Mouse (Mus musculus) telencephalon, adult 2 months (tissue): ENCODE results near the gene Limk1.
A peak's percentile ranks its signal among the peaks of the same experiment; 100 is the strongest.
"Not testable (repeated sequence)": the region's sequence is repeated elsewhere in the genome, so short reads cannot be mapped to it uniquely, and the experiment has no call there.

Experiments used
- DNase-seq: peaks from one replicate; pipeline ENCODE4 v3.0.0-alpha.2; 2011; ENCODE audit warnings: low read depth, low spot score

Limk1 gene

DNA sequence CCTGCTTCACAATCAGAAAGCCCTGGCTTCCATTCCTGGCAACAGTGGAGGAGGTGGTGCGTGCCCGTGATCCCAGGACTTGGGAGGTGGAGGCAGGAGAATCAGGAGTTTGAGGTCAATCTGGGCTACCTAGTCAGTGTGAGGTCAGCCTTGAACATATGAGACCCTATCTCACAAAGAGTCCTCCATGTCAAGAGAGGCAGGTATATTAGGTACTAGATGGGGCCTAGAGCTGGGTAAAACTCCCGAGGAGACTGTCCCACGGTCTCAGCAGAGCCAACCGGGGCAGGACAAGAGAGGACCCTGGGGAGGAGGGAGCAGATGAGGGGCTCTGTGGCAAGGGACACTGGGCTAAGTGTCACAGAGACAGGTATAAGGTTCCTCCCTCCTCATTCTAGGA lies 10.9 kb downstream of the Limk1 start:
- DNase-seq = no peak

DNA sequence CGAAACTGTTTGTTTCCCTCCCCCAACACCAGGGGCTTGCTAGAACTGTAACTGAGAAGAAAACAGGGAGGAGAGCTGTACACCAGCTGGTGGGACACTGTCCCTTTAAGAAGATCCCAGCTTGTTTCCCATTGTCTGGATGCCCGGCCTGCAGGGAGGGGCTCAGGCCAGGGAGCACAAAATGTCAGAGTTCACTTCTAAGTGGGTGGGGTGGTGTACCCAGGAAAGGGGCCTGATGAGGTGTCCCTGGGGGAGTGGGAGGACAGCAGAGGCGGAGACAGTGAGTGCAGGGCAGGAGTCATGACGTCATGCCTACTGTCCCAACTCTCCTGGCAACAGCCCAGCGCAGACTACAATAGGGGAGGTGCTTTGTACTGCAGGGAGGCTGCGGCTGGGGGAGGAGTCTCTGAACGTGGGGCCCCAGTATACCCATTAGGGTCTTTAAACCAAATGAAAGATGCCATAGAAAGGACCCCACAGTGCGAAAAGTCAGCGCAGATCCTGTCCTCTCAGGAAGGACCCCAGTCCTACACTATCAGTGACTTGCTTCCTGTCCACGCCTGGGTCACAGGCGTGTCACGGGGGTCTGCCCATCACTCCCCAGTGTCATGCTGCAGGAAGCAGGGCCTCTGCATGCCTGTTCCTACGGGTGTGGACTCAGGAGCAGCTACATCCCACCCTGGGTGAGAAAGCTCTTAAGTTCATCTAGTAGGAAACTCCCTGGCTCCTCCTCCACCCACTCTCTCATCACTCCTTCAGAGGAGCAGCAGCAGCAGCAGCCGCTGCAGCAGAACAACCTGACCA lies 12.2 kb downstream of the Limk1 start:
- peak; percentile 29 for DNase-seq

DNA sequence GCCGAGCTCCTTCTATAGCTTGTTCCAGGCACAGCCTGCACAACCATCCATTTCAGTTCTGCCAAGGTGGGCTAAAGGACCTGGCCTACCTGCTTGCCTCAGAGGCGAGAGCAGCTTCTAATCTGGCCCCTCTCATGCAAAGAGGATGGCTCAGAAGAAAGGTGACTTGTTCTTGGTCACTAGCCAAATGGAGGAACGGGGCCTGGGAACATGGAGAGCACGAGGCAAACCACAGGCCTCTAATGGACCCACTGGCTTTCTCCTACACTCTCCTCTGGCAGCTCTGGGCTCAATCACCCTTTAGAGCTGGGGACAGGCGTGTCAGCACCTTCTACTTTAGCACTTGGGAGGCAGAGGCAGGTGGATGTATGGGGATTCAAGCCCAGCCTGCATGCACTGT lies 13.4 kb downstream of the Limk1 start:
- no peak for DNase-seq

DNA sequence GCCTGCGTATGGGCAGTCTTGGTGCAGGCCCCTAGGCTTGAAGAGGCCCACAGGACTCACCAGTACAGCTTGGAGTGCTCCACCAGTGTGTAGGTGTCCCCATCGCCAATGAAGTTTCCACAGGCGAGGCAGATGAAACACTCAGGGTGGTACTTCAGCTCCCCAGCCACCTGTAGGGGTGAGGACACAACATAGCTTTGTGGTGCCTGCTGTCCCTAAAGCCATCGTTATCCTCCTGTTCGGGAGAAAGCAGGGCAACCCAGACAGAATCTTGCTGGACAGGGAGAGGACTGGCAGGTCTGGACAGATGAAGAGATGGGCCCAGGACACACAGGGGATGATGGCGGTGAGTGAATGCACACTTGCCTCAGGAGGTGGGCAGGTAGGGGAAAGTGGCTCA lies 15.8 kb downstream of the Limk1 start:
- no peak for DNase-seq

DNA sequence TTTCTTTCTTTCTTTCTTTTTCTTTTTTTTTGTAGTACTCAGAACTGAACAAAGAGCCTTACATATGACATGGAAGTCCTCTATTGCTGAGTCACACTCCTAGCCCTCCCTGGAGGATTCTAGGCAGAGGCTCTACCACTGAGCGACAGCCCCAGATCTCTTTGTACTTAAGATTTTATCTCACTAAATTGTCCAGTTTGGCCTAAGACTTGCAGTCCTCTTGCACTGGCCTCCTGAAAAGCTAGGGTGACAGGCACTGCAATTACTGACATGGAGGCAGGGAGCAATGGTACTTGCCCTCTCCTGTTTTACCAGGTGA lies 16.2 kb downstream of the Limk1 start:
- no peak for DNase-seq

DNA sequence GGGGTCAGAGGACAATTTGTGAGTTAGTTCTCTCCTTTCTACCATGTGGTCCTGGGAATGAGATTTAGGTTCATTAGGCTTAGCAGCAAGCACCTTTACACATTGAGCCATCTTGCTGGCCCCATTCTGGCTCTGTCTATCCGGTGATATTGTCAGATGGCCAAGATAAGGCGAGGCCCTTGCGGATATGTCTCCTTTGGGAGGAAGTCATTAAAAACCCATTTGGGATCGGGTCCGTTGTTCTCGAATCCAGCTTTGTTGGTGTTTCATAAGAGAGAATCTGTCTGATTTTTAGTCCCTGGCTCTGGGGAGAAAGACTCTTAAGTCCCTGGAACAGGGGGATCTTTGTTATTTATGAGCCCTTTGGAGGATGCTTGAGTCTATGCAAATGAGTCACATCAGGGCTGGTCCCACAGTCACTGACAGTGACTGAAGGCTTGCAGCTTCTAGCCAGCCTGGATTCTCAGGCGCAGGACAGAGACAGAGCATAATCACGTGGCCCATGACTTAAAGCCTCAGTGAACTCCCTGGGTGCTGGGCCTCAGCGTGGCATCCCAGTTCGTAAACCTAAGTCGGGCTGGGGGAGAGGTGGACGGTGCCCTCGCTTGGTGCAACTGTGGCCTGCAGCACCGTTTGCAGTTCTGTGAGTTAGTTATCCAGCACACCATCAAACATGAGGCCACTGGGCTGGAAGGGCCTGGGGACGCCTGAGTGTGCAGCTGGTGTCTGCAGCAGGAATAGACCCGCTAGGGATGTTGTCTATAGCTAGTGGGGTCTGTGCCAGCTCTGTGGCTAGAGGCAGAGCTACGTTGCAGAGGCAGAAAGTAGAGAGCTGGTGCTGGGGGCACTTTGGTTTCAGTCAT lies 16.8 kb downstream of the Limk1 start:
- no peak for DNase-seq

DNA sequence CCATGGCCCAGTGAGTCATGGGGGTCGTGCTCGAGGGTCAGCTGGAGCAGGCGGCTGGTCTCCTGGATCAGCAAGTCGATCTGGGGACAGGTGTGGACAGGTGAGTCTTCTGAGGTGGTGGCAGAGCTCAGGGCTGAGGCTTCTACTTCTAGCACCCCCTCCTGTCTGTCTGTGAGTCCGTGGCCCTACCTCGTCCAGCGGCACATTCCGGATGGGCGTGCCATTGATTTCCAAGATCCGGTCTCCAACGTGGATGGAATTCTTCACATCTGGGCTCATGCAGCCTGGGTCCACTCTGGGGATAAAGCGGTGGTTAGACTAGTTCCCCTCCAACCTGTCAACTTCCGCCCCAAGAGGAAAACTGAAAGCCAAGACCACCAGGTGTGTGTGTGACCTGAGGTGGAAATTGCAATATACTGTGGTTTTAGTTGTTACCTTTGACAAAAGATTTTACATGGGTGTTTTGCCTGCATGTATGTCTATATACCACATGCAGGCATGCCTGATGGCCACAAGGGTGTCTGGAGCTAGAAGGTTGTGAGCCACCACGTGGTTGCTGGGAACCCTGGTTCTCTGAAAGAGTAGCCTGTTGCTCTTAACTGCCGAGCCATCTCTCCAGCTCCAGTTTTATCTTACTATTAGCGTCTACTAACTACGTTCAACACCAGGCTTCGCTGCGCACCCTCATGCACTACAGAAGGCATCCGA lies 19.2 kb downstream of the Limk1 start:
- no peak for DNase-seq

DNA sequence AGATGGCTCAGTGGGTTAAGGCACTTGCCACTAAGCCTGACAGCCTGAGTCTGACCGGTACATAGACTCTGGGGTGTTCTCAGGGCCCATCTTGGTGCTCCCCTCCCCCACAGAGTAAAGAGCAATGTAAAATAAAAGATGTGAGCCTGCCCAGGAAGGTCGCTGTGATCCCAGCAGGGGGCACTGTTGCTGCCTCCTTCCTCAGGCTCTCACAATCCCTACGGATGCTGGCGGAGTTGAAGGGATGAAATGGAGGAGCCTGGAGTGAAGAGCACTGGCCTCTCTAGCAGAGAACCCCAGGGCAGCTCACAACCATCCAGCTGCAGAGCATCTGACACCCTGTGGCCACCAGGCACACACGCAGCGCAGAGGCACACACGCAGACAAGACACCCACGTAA lies 19.9 kb downstream of the Limk1 start:
- DNase-seq = no peak

DNA sequence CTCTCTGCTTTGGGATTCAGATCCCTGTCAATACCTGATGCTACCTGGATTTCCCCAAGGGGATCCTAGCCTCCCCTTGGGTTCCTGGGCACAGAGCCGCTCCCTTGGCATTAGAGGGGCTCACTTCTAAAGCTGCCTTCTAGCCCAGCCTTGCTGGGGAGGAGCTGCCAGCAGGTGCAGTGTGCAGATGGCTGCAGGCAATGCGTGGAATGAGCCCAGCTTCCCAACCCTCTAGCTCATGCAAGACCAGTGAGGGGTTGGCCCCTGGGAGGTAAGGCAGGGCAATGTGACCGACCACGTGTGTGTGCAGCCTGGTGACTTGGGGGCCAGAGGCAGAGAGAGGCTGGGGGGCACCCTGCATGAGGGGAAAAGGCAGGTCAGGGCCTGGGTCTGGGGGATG lies 31.7 kb downstream of the Limk1 start:
- DNase-seq = no peak

DNA sequence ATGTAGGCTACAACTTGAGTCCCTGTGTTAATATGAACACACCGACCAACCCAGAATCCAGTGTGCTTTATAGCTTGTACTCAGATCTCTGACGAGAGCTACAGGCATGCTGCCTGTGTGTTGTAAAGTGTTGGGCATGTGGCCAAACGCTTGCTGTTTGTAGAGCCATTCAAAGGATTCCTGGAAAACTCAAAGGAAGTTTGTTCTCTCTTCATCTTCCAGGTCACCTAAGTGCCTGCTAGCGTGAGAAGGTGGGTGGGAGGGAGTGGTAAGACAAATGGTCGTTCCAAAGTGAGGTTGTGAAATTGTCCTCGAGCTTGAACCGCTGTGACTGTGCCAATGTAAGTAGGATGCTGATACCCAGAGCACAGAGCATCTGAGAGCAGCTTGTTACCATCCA lies 36.4 kb downstream of the Limk1 start:
- no peak for DNase-seq

DNA sequence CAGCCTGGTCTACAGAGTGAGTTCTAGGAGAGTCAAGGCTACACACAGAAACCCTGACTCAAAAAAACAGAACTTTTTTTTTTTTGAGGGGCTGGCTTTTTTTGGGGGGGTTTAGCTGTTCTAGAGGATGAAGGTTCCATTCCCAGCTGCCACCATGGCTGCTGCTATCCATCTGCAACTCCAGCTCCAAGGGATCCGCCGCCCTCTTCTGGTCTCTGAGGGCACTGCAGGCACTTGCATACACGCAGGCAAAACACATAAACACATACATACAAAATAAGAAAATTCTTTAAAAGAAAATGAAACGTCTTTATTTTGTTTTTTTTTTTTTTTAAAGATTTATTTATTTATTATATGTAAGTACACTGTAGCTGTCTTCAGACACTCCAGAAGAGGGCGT lies 37.5 kb downstream of the Limk1 start:
- no peak for DNase-seq

DNA sequence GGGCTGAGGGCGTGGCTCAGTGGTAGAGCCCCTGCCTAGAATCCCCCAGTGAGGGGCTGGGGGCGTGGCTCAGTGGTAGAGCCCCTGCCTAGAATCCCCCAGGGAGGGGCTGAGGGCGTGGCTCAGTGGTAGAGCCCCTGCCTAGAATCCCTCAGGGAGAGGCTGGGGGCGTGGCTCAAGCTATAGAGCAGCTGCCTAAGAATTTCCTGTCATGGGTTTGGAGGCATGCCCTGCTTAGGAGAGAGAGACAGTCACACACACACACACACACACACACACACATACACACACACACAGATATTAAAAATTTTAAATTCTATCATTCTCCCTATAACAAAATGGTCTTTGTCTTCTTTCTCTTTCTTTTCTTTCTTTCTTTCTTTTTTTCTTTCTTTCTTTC lies 39.4 kb downstream of the Limk1 start:
- not testable (repeated sequence) for DNase-seq

DNA sequence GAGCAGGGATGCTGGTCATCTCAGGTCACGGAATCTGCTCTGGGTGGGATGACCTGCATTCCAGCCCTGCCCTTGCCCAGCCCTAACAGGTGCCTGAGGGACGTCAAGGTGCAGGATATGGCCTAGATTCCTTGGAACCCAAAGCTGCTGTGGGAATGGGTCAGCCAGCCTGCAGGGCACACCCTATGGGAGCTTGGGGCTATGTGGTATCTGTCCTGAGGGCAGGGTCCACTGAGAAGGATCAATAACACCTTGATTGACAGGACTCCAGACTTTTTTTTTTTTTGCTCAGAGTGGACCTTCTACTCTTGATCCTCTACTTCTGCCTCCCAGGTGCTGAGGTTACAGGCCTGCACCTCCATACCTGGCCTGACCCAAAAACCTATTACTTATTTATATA lies 41.0 kb downstream of the Limk1 start:
- DNase-seq = no peak

DNA sequence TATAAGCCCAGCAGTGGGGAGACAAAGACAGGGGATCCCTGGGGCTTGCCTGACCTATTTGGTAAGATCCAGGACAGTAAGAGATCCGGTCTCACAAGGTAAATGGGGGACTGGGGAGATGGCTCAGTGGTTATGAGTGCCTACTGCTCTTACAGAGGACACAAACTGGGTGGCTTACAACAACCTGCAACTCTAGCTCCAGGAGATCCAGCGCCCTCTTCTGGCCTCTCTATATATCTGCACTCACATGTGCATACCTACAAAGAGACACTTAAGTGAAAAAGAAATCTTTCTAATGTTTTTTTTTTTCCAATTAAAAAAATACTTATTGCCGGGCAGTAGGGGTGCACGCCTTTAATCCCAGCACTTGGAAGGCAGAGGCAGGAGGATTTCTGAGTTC lies 41.9 kb downstream of the Limk1 start:
- no peak for DNase-seq

DNA sequence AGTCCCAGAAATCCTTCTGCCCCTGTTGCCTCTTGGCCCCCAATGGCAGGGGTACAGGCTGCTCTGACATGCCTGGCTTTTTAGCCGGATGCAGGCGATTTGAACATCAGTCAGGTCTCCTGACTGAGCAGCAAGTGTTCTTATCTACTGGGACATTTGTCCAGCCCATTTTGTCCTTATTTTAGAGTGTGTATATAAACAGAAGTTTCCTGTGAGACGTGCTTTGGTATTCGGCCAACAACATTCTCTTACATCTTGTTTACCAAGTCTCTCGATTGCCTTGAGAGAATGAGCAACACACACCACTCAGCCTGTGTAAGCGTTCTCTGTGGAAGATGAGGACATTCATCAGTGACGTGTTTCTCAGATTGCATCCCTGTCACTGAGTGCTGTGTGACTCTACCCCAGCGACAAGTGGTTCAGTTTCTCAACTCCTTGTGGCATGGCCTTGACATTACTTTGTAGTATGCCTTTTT lies 43.7 kb downstream of the Limk1 start:
- no peak for DNase-seq

DNA sequence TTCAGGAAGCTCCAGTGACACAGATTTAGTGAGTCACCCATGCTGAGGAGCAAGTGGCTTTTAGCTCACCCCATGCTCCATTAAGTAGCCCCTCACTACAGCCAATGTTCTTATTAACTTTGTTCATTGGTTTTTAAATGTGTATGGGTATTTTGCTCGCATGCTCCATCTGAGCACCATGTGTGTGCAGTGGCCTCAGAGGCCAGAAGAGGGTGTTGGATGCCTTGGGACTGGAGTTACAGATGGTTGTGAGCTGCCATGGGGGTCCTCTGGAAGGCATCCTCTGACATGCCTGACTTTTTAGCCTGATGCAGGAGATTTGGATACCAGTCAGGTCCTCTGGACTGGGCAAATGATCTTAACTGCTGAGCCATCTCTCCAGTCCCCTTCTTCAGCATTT lies 44.3 kb downstream of the Limk1 start:
- DNase-seq = no peak

DNA sequence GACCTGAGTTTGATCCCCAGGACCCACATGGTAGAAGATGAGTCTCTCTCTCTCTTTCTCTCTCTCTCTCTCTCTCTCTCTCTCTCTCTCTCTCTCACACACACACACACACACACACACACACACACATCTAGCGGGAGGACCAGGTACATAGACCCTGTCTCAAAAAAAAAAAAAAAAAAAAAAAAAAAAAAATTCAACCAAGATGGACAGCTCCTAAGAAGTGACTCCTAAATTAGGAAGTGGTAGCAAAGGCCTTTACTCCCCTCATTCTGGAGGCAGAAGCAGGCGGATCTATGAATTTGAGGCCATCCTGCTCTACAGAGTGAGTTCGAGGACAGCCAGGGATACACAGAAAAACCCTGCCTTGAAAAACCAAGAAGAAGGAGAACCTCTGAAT lies 48.0 kb downstream of the Limk1 start:
- no peak for DNase-seq

DNA sequence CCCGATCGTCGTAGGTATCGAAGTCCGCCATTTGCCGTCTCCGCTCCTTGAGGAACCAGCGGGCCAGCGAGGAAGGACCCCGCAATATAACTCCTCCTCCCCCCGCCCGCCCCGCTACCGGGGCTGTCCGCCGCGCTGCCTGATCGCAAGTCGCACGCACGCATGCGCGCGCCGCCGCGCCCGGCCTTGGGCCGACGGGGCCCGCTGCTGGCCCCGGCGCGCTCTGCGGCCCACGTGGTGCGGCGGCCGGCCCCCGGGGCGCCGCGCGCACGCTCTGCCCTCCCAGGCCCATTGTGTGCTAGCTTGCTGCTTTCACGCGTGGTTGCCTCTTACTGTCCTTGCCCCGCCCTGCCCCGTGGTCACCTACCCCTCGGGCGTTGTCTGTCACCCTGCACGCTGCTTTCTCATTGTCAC lies 49.1 kb downstream of the Limk1 start, which contains the start of gene Eif4h:
Eif4h (minus strand) TSS at position 222 of the 414 bp plus-strand sequence.
- peak; percentile 92 for DNase-seq

DNA sequence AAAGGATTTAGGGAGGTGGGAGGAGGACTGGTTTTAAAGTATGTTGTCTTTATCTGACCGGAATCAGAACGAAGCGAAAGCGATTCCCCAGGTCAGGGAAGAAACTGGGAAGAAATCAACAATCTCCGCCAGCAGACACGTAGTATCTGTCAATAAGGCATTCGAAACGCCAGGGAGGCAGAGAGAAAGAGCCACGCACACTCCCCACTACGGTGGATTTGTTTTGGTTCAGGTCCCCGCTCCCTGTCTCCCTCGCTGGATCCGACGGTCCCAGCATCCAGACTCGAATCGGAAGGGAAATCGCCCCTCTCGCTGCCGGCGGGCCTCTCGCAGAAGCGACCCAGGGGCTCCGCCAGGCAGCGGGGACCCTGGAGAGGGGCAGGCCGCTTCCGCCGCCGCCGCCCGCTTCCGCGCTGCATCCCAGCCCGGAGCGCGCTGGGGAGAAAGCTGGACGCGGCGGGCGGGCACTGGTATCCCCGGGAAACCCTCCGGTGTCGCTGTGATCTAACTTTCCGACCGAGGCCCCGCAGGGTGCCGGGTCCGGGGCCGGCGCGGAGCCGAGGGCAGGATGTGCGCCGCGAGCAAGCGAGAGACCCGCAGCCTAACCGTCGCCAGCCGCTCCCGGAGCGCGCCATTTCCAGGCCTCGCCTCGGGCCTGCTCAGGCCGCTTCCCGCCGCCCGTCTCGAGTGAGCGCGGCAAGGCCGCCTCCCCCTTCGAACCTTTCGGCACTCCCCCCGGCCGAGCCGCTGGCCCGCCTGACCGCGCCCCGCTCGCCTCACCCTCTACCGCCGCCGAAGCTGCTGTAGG lies 49.7 kb downstream of the Limk1 start:
- no peak for DNase-seq

DNA sequence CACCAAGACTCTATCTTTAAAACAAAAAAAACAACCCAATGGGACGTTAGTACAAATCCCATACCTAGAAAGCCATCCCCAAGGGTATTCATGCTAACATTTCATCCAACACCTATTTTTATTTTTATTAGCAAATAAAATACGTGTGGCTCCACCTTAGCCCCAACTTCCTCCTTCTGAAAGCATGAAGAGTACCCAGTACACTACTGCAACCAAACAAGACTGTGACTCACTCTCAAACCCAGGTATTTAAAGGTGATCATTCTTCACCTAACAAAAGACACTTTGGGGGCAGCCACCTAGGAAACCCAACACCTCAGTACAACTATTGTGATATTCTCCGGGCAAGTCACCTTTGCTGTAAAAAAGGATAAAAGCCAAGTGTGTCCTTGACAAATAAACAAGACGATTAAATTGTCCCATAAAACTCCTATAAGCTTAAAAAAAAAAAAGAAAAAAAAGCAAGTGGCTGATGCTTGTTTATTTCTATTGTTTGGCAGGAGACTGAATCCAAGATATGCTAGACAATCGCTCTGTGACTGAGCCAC lies 50.5 kb downstream of the Limk1 start:
- no peak for DNase-seq

DNA sequence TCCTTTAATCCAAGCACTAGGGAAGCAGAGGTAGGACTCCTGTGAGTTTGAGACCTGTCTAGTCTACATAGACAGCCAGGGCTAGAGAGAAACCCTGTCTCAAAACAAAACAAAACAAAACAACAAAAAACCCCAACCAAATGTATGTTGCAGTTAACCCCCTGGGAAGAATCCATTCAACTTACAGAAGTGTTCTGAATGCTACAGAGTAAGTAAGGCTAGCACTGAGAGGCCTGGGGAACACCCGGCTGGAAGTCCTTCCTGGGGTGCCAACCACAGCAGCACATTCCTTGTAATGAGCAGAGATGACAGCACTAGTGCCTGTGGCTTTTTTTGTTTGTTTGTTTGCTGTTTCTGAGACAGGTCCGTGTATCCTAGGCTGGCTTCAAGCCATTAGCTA lies 55.6 kb downstream of the Limk1 start:
- DNase-seq = no peak
